Mouse (Mus musculus) layer of hippocampus, adult 11-12 months (tissue): Measurements from ENCODE around the gene Erp44.
A peak's percentile ranks its signal among the peaks of the same experiment; 100 is the strongest.

Source experiments
- DNase-seq: peaks from one replicate; pipeline ENCODE4 v3.0.0; 2022; ENCODE audit warnings: low spot score

Erp44 gene

DNA sequence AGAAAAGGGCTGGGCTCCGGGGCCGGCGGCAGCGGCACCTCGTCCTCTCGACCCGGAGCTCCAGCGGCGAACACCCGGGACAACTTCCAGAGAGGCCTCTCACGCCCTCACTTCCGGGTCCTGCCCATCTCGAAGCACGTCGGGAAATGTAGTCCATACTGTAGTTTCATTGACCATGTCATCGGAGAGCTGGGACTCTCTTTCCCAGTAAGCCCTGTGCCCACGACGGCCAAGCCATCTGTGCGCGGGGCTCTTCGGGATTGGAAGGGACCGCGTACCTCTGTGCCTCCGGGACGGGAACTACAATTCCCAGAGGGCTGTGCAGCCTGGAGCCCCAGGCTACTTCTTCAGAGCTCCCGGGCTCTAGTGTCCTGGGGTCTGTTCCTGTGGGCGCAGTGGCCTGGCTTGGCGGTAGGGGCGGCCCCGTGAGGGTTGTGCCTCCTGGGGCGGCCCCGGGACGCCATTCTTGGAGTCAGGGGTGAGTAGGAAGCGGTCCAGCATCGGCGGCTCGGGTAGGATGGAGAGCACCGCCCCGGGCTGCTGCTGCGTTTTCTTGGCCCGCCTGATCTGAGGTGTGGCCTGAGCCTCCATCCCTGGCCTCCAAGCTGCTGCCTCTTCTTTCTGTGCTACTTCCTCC is at the start of gene Erp44, which contains the start of gene Invs:
Erp44 (minus strand) TSS at position 61 of the 637 bp plus-strand sequence.
Invs (plus strand) TSS at position 263 of the 637 bp plus-strand sequence.
- DNase-seq: peak; percentile 98

DNA sequence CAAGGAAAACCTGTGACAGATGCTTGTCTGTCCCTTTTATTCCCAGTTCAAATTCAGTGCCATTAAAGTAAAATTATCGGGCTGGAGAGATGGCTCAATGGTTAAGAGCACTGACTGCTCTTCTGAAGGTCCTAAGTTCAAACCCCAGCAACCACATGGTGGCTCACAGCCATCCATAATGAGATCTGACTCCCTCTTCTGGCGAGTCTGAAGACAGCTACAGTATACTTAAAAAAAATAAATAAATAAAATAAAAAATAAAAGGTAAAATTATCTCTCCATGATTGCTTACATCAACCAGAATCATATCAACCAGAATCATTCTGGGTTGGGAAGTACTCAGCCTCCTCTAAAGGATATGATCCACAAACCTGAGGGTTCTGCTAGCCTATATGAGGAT is 48.7 kb upstream of the Erp44 start:
- DNase-seq: no peak

DNA sequence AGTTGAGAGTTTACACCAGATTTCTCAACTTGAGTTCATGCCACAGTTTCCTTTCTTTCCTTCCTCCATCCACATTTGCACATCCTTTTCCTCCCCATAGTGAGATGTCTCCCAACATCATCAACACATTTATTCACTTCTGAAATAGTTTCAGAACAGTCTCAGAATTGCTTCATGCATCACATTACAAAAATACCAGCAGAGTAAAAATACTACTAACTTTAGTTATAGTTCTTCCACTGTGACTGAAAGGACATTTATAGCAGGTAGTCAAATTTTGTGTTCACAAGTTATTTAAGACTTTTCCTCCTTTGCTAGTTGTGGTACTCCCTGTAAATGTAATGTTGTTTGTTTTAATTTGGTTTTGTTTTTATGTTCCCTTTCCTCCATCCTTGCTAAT is 47.8 kb upstream of the Erp44 start:
- DNase-seq: no peak

DNA sequence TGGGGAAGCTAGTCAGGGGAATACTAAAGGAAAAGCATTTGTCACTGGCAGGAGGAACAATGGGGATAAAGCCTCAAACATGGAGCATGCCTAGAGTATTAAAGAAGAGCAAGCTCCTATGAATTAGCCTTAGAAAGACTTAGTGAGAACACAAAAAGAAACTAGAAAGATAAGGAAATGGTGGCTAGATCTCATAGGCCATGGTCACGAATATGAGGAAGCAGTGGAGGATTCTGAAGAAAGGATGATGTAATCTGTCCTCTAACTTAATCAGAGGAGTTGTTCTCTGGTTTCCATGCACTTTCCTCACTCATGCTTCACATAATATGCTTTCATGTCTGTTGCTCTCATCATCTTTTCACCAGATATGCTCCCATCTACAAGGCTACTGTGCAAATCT is 42.7 kb upstream of the Erp44 start:
- DNase-seq: no peak

DNA sequence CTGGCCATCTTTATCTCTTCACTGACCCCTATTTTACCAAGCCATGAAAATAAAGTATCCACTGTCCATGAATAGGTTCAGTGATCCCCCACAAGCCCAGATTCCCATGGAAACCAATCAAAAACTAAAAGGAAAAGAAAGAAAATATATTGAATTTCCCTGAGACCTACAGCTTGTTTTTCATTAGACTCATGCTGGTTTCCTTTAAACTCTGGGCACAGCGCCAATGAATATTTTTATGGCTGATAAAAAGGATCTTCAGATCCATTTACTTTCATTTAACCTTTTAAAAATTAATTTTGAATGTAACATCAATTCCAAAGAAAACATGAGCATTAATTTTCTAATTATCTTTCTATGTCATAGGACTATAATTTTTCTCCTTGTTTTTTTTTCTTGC is 41.9 kb upstream of the Erp44 start:
- DNase-seq: no peak

DNA sequence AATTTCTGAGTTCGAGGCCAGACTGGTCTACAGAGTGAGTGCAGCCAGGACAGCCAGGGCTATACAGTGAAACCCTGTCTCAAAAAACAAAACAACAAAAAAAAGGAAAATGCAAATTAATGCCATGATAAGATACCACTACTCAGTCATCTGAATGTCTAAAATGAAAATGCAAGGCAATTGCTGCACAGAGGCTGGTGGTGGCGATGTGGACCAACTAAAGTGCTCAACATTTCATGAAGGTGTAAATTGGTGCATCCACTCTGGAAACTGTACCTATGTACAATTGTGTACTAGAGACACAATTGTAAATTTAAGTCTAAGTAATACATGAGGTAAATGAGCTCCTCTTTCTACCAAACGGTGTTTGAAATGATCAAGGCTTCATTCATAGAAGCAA is 36.7 kb upstream of the Erp44 start:
- no peak for DNase-seq

DNA sequence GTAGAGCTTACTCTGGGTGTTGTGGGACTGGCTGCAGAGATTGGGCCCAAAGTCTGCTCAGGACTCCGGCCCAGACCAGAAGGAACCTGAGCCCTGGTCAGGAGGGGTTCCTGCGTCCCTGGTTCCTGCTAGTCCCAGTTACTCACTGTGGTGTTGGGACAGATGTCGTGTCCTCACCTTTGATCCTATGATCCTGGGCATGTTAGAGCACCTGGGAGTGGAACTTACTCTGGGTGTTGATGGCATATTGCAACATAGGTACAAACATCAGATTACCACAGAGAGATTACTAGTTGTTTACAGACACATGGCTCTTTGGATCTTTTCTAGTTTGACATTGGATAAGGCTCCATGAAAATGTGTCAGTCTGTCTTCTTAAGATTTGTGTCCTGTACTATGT is 35.5 kb upstream of the Erp44 start:
- no peak for DNase-seq

DNA sequence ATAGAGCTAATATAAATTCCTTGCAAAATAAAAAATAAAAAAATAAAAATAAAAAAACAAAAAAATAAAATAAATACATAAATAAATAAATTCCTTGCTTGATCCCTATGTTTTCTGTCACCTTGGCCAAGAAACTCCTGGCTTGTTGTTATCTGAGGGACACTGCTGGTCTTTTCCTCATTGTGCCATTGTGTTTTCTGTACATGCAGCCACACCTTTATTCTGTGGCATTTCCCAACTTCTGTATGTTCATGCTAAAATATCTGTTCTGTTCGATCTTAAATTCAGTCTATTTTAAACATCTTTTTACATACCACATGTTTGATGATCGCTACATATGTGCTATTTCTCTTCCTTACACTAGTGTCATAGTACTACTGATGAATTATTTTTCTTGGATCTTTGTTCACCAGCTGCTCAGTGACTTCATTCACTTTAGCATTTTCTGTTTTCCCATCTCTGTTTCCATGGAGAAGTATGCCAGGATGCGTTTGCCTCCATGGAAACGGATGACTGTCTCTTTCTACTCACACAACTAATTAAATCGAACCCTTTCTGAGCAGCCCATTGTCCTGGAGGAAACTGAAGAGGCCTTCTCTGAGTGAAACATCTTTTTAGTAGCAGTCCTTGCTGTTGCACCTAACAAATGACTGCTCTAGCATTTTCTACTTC is 7.9 kb upstream of the Erp44 start:
- DNase-seq: peak; percentile 48

DNA sequence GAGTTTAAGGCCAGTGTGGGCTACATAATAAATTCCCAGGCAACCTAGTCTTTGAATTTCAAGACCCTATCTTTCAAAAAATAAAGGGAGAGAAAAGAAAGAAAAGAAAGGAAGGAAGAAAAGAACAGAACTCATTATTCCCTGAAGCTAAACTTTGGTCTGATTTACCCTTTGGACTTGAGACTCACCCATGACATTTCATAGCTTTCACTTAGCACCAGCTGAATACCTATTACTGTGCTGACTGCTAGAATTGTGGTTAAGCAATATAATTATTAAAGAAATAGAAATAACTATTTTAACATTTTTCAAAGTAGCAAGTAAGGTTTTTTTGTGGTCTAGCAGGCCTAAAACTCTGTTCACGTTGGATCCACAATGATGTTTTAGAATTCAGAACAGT is 1.8 kb upstream of the Erp44 start:
- no peak for DNase-seq

DNA sequence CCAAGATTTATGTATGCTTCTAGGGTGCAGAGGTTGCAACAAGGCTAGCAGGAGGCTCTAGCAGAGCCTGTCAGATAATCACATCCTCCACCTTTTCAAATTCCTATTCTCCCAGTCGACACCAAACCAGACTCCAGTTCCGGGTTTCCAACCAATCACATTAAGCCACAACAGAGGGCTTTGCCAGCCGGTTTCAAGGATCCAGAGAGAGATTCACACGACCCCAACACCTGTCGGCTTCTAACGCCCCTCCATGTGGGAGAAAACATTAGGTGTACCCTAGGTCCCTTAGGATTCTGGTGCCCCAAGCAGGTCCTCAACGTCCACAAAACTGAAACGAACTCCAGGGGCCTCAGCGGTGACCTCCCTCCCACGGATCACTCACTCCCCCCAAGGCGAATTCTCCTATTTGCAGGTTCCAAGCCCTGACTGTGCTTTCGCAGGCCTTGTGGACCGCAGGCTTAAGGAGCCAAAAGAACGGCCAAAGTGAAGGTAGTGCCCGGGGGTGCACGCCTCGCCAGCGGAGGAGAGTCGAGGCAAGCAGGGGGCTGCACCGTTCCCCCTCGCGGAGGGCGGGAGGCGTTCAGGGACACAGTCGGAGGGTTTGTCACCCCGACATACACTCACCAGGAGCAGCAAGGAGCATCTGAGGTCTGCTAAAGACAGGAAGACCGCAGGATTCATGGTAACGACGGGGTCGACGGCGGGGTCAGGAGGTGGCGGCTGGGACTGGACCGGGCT is 431 bp downstream of the Erp44 start:
- DNase-seq: peak; percentile 24

DNA sequence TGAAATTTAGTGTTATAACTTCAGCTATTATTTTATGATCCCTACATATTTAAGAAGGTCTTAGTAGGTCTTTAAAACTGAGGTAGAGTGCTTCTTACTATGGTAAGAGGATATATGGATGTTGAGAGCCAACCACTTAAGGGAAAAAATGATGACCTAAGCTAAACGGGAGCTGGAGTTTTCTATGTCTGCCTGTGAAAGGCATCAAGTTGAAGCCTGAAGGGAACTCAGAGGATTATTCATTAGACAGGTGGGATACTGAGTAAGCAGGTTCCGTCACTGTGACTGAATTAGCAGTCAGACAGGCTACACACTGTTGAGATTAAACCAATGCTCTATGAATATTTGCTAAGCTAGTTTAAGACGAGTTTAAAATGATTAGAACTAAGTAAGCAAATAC is 2.3 kb downstream of the Erp44 start:
- no peak for DNase-seq

DNA sequence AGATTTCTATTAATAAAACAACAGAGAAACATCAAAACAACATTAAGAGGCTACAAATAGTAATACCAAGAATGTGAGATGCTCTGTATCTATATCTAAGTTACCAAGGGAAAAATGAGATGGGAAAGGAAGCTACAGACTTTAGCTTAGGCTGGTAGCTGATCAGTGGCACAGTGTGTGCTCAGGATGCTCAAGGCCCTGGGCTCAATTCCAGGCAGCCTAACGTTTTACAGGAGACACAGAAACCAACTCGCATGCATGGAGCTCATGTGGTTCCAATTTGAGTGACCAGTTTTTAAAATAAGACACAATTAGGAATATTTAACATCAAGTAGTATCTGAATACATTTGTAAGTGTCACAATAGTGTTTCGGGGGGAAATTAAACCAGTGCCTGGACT is 3.6 kb downstream of the Erp44 start:
- DNase-seq: no peak

DNA sequence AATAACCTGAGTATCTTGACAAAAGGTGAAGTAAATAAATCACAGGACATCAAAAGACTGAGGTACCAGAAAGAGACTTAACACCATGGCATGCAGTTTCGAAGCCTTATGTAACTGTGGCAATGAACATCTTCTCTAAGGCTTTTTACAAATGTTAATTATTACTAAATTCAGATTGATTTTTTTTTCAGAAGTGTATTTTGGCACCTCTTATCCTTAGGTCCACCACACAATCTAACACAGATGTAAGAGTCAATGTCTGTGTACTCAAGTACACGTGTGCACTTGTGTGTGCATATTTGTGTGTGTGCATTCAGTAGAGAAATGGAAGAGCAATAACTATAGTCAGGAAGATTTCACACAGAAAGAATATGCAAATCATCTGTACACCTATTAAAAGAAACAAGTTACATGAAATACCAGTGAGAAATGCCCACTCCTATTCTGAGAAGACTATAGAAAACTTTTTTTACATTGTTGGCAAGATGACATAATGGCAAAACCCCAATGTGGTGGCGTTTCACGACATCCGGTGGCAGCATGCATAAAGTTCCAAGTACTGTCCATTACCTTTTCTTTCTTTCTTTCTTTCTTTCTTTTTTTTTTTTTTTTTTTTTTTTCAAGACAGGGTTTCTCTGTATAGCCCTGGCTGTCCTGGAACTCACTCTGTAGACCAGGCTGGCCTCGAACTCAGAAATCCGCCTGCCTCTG is 6.1 kb downstream of the Erp44 start:
- no peak for DNase-seq

DNA sequence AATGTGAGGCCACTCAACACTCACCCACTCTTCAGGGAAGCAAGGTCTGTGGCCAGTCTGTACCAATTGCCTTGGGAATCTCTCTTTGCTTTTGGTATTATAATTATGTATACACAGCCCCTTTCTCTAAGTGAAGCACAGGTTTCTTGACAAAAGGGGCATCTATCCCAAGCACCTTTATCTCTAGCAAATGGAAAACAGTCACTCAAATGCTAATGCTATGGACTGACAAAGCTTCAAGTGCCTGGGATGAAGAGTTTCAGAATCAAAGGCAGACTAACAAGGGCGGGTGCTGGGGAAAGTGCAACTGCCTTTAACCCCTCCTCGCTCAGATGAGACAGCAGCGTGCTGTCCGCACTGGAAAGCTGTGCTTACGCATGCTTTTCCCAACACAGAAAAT is 7.5 kb downstream of the Erp44 start:
- no peak for DNase-seq

DNA sequence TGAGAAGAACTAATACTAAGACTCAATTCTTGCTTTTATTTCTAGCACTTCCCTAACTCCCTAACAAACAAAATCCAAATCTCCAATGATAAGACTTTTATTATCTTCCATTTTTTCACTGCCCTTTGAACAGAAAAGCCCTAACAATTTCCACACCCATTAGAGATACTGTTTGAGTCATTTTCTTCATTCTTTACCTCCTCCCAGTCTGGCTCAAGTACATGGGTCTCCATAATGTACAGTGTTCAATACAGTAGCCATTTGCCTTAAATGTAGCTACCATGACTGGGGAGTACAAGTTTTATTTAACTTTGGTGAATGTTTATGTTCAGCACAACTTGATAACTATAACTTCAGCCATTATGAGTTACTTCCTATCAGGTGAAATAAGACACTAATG is 8.8 kb downstream of the Erp44 start:
- DNase-seq: no peak

DNA sequence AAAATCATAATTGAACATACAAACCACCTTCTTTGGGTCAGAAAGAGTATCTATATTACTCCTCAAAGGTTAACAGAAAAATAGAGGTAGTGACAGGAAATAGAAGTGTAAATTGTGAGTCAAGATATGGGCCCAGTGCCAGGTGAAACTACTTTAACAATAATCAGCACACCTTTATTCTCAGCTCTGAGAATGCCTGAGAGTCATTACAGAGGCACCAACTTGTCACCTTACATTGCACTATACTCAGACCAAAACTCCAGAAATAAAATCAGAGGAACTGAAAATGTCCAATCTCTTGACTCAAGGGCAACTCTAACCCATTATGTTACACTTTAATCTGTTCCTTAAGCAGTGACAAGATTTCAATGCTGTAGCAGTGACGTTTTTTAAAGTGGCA is 11.2 kb downstream of the Erp44 start:
- no peak for DNase-seq

DNA sequence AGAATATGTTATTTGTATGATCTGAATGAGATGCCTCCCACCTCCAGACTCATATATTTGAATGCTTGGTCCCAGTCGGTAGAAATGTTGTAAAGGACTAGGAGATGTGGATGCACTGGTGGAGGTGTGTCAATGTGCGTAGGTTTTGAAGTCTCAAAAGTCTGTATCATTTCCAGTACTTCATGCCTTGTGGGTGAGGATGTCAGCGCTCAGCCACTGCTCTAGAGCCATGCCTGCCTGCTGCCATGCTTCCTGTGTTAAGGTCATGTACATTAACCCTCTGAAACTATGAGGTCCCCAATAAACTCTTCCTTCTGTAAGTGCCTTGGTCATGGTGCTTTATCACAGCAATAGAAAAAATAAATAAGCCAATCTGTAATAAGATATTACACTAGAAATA is 11.7 kb downstream of the Erp44 start:
- no peak for DNase-seq

DNA sequence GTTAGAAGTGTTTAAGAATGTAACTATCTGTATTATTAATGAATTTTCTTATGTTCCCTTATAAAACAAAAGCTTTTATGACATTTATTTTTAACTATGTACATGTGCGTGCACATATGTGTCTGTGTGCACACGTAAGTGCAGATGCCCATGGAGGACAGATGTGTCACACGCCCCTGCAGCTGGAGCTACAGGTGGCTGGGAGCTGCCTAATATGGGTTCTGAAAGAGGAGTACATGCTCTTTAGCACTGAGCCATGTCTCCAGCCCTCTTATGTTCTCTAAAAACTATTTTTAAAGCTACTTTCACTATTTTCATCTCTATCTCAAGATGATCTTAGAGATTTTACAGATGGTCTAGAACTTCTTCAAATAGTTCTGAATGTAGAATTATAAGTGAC is 21.3 kb downstream of the Erp44 start:
- no peak for DNase-seq

DNA sequence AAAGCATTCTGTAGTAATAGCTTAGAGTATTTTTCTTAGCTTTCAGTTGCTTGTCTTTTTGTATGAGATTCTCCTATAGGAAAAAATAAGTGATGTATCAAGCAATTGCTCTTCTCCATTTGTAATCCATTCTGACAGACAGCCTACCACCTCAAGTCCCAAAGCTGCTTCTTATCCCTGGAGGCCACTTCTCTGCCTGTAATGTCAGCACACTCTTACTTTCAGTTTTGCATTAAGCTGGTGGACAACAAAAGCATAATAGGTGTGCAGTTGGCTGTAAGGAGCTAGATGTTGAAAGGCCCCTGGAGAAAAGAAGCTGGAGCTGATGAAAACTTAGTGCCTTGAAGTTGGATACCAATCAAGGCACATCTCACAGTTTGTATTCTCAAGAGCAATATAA is 26.1 kb downstream of the Erp44 start:
- DNase-seq: no peak

DNA sequence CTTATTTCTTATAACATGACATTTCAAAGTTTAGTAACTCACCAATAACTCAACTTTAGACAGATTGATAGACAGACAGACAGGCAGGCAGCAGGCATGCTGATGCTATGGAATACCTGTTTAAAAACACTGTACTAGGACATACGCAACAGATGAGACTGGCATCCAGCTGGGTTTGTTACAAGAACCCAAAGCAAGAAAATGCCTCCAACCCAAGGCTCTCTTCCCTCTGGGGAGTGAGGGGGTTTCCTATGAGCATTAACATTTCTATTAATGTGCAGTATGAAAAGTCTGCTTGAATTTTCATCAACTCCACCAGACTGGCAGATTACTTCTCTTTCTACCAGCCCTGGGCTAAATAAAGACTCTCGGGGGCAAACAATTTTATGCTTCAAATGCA is 35.1 kb downstream of the Erp44 start:
- no peak for DNase-seq

DNA sequence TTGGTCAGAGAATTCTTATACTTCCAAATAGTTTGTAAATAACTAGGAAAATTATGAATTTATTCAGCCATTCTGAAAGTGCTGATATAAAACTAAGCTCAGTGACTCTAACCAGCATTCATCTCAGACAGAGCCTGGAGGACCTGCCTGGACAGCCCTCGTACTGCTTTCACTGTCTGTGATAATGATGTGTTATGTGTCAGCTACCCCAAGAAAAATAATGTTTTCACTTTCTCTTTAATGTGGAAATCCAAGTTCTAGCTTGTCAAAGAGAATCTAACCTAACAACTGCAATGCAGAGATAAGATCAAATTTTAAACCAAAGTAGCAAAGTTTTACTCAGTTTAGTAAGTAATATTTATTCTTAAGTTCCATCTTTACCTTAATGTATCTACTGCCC is 35.6 kb downstream of the Erp44 start:
- no peak for DNase-seq

DNA sequence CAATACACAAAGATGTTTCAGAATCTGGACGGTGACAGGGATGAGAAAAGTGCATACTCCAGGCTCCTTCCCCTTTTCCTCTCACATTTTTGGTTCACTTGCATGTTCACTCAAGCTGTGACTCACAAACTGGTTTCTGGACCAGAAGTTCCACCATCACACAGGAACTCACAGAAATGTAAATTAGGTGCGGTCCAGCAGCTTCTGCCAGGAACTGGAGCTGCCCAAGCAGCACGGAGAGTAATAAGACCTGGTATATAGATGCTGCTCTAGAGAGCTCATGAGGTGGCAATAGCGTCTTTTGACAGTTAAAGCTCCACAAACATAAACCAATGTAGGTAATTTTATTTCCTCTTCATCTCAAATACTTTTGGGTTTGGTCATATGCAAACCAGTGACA is 36.9 kb downstream of the Erp44 start:
- no peak for DNase-seq

DNA sequence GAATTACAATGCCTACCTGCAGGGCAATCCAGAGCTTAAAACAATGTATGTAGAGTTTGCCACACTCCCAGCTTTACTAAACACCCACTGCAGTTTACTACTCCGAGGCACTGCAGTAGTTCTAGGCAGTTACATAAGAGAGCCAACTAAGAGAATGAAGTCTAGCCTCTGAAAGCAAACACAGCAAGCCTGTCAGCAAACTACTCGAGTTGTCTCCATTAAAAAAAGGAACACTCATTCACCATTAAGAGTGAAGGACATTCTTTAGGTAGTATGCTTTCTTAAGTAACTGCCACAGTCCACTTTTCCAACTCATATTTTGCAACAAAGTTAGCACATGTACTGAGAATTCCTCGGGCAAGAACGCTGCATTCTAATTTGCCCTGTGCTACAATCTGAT is 40.3 kb downstream of the Erp44 start:
- DNase-seq: no peak
